In genomic region chr9:27288442-27288841, GRCm38 (mm10) we compare ENCODE assay signal across 10 mouse cellular contexts. TPM values are rescaled to one million over a fixed set of nuclear protein-coding genes. Genes with fewer than 3 reads are reported as not detected.
A peak's percentile ranks its signal among the peaks of the same experiment; 100 is the strongest.
DNase-seq lines count a peak whose midpoint lies in the region; ATAC-seq lines count a peak whose summit lies in the region.
"Had no signal": no experiment of that assay in that cellular context is flagged by ENCODE, and none has a peak within 500 bp of the region (broad histone marks: within the 10 kb centered on the region; RNA-seq: fewer than 3 reads in every experiment).

No protein-coding gene starts in this region.

- H3K4me2 ChIP-seq in embryonic facial prominence, embryonic 12.5 days (replicated peaks), result no peak overlapping the region
- 0 out of 2 replicates have a peak overlapping the region, but pooled peaks have one; percentile 4 for H3K4me2 ChIP-seq in hindbrain, embryonic 12.5 days (replicated peaks)
- H3K4me2 ChIP-seq in neural tube, embryonic 14.5 days (ENCODE audit: low read depth, low read length), result no peak overlapping the region
- H3K4me2 ChIP-seq: stomach, embryonic 15.5 days had no signal

- no peaks in the 10 kb centered on the region for H3K9me3 ChIP-seq in embryonic facial prominence, embryonic 12.5 days
- H3K9me3 ChIP-seq in embryonic facial prominence, embryonic 10.5 days, result no peaks in the 10 kb centered on the region
- H3K9me3 ChIP-seq in hindbrain, embryonic 12.5 days (replicated peaks), result no peaks in the 10 kb centered on the region
- no peaks in the 10 kb centered on the region for H3K9me3 ChIP-seq in neural tube, embryonic 14.5 days (ENCODE audit: control insufficient read depth, low read length)
- H3K9me3 ChIP-seq: stomach, embryonic 15.5 days had no signal

- peak overlapping the region; percentile 42; the same call in 1 of the 2 replicates for H3K27ac ChIP-seq in embryonic facial prominence, embryonic 12.5 days
- H3K27ac ChIP-seq in embryonic facial prominence, embryonic 10.5 days (replicated peaks), result no peak overlapping the region
- H3K27ac ChIP-seq in hindbrain, embryonic 12.5 days, result peak overlapping the region; percentile 71
- no peak overlapping the region for H3K27ac ChIP-seq in neural tube, embryonic 14.5 days (ENCODE audit: low read depth, low read length)

- ATAC-seq in embryonic facial prominence, embryonic 12.5 days (ENCODE audit: insufficient number of reproducible peaks, insufficient read depth, low FRiP score, low TSS enrichment), result peak; percentile 35
- ATAC-seq in hindbrain, embryonic 12.5 days (ENCODE audit: low FRiP score), result peak; percentile 82
- ATAC-seq in neural tube, embryonic 14.5 days (ENCODE audit: low read depth), result peak; percentile 77

- WGBS in embryonic facial prominence, embryonic 12.5 days, result 16% methylated on average over 7 of the region's 7 CpGs
- WGBS in embryonic facial prominence, embryonic 10.5 days, result 29% methylated on average over 7 of the region's 7 CpGs
- WGBS in hindbrain, embryonic 12.5 days, result 7% methylated on average over 7 of the region's 7 CpGs
- 13% methylated on average over 7 of the region's 7 CpGs for WGBS in neural tube, embryonic 14.5 days

- no peak for DNase-seq in embryonic facial prominence, embryonic 10.5 days (ENCODE audit: low spot score)
- DNase-seq in lung, postnatal 10 days, result peak; percentile 28
- DNase-seq in lung, adult 18-20 months, result no peak
- DNase-seq in thymus, postnatal 36 days, result no peak
- no peak for DNase-seq in kidney, adult 9 months

- no peaks in the 10 kb centered on the region for H3K27me3 ChIP-seq in embryonic facial prominence, embryonic 12.5 days
- no peaks in the 10 kb centered on the region for H3K27me3 ChIP-seq in embryonic facial prominence, embryonic 10.5 days (replicated peaks; ENCODE audit: low read depth, poor library complexity, severe bottlenecking)
- H3K27me3 ChIP-seq in hindbrain, embryonic 12.5 days, result peaks cover 28% of the 10 kb centered on the region
- peaks cover 7% of the 10 kb centered on the region; the same call in 1 of the 2 replicates for H3K27me3 ChIP-seq in neural tube, embryonic 14.5 days (ENCODE audit: control insufficient read depth, insufficient read depth, low read length)
- H3K27me3 ChIP-seq: CH12.LX; stomach, embryonic 15.5 days had no signal

- H3K9ac ChIP-seq in embryonic facial prominence, embryonic 12.5 days, result no peak overlapping the region
- H3K9ac ChIP-seq in hindbrain, embryonic 12.5 days, result no peak overlapping the region
- no peak overlapping the region for H3K9ac ChIP-seq in neural tube, embryonic 14.5 days (replicated peaks; ENCODE audit: low read depth, low read length)
- H3K9ac ChIP-seq: stomach, embryonic 15.5 days had no signal

- no peaks in the 10 kb centered on the region for H3K36me3 ChIP-seq in embryonic facial prominence, embryonic 12.5 days
- no peaks in the 10 kb centered on the region for H3K36me3 ChIP-seq in embryonic facial prominence, embryonic 10.5 days (replicated peaks)
- H3K36me3 ChIP-seq in hindbrain, embryonic 12.5 days, result no peaks in the 10 kb centered on the region
- H3K36me3 ChIP-seq in neural tube, embryonic 14.5 days (ENCODE audit: control insufficient read depth, insufficient read depth, low read length), result no peaks in the 10 kb centered on the region
- H3K36me3 ChIP-seq: stomach, embryonic 15.5 days had no signal

- H3K4me1 ChIP-seq in embryonic facial prominence, embryonic 12.5 days, result peaks cover 21% of the 10 kb centered on the region
- H3K4me1 ChIP-seq in embryonic facial prominence, embryonic 10.5 days, result peaks cover 12% of the 10 kb centered on the region; the same call in 1 of the 2 replicates
- H3K4me1 ChIP-seq in hindbrain, embryonic 12.5 days, result peaks cover 31% of the 10 kb centered on the region
- 0 out of 2 replicates have a peak, but pooled peaks cover 5% of the 10 kb centered on the region for H3K4me1 ChIP-seq in neural tube, embryonic 14.5 days (ENCODE audit: control insufficient read depth, insufficient read depth, low read length)
- H3K4me1 ChIP-seq: stomach, embryonic 15.5 days had no signal

- no peak overlapping the region for H3K4me3 ChIP-seq in embryonic facial prominence, embryonic 12.5 days
- no peak overlapping the region for H3K4me3 ChIP-seq in embryonic facial prominence, embryonic 10.5 days
- H3K4me3 ChIP-seq in hindbrain, embryonic 12.5 days, result no peak overlapping the region
- no peak overlapping the region for H3K4me3 ChIP-seq in neural tube, embryonic 14.5 days (ENCODE audit: low read depth, low read length)
- H3K4me3 ChIP-seq: stomach, embryonic 15.5 days had no signal

RNA-seq across cellular contexts. Expression of gene Igsf9b, which starts 10.6 kb away (rescaled TPM):
- 4.2 and 4.3 TPM in 2 replicates for polyA plus RNA-seq in embryonic facial prominence, embryonic 12.5 days (2016; fragmentation: Nextera tagmentation; extraction: Ambion mirVana)
- 4.2 and 4.8 TPM in 2 replicates for polyA plus RNA-seq in embryonic facial prominence, embryonic 10.5 days (2016; fragmentation: Nextera tagmentation; extraction: Ambion mirVana)
- polyA plus RNA-seq in hindbrain, embryonic 12.5 days (2016; fragmentation: Nextera tagmentation; extraction: Ambion mirVana), result 10.3 and 11.6 TPM in 2 replicates
- 15.3 and 19.1 TPM in 2 replicates for polyA plus RNA-seq in neural tube, embryonic 14.5 days (2014; fragmentation: Nextera tagmentation; extraction: Ambion mirVana)

Comparison
In these comparisons a context has a peak if more than half of its experiments do, and no peak if none do; other contexts are left out.
1. H3K27ac ChIP-seq: peak in embryonic facial prominence, embryonic 12.5 days (single experiment) and hindbrain, embryonic 12.5 days (single experiment); none in embryonic facial prominence, embryonic 10.5 days (single experiment) and neural tube, embryonic 14.5 days (single experiment).
2. Peak in every context shown above with its lines, with median percentiles within 50 percentile points of each other: ATAC-seq.